Mouse (Mus musculus): ENCODE measurements at regions not wholly inside any gene's neighbourhood (a gene's known extent, or its start where the extent isn't known, plus 50 kb on each side); places are given as distances from the start of the nearest gene placed in this dataset.
"Not testable (repeated sequence)": the region's sequence is repeated elsewhere in the genome, so short reads cannot be mapped to it uniquely, and the experiment has no call there.

DNA sequence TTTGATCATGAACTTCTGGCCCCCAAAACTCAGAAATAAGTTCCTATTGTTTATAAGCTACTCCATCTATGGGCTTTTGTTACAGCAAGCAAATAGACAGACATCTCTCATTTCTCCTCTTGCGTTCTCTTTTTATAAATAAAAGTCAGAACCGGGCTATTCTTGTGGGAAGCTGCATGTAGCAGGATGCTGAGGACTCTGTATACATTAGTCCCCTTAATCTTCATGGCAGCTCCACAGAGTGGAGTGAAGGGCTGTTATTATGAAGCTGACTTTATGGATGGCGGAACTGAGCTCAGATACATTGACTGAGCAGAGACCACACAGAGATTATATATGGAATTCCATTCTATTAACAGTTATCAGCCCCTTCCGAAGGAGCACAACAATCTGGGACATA, 162.1 kb upstream of the Zfp637 start:
- DNase-seq (ENCODE audit: low spot score) = no peak

DNA sequence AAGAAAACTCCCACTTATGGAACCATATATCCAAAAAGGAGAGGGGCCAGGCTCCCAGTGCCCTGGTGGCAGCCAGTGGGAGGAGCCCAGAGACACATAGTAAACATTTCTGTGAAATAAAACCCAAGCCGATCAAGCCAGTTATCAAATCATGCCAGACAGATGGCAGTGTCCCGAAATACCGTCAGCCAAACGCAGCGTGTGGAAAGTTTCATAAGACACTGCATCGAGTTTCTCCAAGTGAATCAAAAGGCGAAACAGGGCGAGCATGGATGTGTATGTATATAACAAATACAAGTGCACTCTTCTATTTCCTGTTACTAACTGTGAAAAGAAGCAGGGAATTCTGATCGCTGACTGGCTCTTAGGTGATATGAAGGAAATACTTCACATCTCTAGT, 154.8 kb upstream of the Zfp637 start:
- DNase-seq (ENCODE audit: low spot score) = no peak

DNA sequence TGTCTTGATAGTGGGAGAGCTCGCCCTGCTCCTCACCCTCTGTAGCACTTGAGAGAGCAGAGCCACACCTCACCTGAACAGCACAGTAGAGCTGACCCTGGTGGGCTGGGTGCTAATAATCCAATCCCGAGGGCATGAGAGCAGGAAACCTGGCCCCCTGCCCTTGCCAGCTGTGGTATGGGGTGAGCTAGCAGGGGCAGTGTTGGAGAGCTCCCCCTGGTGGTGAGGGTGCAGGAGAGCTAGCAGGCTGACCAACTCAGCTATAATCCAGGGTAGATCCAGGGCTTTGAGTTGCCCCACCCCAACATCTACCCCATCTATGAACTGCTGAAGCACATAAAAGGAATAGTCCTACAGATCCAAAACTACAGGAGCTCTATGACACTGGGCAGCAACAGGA, 153.9 kb upstream of the Zfp637 start:
- DNase-seq (ENCODE audit: low spot score) = peak; percentile 70

DNA sequence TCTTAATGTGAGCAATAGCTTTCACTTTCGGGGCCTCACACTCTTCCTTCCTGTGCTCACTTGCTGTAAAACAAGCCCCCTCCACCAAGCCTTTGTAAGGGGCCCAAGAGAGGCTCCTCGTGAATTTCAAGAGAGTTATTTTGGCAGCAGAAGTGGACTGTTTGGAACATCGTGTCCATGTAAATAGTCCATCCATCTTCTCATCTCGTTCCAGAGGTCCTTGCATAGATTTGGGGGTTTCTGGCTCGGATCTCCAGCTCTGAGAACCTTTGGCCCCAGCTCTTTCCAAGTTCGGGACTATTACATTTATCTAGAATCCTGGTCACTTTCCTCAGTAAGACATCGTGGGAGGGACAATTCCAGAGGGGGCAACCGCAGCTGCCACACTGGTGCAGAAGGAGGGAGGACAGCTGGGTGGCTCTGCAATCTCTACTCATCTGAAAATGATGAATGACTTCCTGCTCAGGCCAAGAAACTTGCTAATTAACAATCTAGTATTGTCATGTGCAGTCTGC, 152.3 kb upstream of the Zfp637 start:
- DNase-seq (ENCODE audit: low spot score) = no peak

DNA sequence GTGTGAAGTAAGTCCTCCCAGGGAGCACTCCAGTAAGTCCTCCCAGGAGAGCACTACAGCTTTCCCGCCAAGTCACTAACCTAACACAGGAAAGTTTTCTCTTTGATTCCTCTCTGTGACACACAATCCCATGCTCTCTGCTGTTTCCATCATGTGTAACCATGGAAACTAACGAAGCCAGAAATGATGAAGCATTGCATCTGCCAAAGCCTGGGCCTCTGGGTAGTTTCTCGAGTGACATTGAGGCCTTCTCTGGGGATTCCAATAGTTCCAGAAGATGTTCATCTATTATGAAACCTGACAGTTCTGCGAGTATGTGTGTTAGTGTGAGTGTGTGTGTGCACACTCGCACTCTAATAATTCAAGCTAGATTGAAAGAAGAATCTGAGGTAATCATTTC, 140.7 kb upstream of the Zfp637 start:
- no peak for DNase-seq (ENCODE audit: low spot score)

DNA sequence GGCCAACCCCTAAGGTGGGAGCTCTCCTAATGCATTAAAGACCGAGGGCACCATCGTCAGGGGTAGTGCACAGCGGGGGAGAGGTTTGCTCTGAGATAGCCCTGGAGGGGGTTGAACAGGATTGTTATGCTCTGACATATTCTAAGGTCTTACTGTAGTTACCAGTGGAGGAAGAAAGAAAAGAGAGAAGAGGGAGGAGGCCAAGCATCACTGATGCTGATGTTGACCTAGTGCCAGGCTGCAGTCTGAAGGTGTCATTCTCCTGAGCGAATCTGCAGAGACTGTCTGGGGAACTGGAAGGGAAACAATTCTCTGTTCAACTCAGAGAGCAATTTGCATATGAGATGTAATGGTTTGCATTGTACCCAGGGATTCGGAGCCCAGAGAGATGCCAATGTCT, 139.4 kb upstream of the Zfp637 start:
- no peak for DNase-seq (ENCODE audit: low spot score)

DNA sequence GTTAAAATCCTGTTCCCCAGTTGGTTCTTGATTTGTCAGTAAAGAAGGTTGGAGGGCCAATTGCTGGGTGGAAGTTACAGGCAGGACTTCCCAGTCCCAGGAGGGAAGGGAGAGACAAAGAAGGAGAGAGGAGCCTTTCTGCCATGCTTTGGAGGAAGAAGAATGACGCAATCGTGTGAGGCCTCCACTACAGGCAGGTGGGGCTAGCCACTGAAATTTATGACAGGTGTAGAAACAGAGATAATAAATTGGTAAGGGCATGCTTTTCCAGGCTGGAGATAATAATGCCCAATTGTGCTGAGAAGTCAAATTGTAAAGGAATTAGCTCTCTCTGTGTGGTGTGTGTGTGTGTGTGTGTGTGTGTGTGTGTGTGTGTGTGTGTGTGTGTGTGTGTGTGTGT, 135.0 kb upstream of the Zfp637 start:
- no peak for DNase-seq (ENCODE audit: low spot score)

DNA sequence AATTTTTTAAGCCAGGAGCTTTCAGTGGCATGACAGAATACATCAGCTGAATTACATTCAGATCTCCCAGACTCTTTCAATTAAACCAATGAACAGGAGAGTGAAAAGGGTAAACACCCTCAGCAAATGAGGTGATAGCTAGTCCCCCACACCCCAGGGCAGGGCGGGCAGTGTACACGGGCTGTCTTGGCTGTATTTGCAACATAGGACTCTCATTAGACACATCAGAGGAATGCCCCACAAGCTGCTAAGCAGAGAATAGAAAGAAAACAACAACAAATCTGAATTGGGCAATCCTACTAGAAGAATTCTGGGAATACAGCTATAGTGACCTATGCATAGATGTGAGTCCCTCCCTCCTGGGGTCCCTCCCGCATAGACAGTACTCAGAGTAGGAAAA, 131.8 kb upstream of the Zfp637 start:
- DNase-seq (ENCODE audit: low spot score) = no peak

DNA sequence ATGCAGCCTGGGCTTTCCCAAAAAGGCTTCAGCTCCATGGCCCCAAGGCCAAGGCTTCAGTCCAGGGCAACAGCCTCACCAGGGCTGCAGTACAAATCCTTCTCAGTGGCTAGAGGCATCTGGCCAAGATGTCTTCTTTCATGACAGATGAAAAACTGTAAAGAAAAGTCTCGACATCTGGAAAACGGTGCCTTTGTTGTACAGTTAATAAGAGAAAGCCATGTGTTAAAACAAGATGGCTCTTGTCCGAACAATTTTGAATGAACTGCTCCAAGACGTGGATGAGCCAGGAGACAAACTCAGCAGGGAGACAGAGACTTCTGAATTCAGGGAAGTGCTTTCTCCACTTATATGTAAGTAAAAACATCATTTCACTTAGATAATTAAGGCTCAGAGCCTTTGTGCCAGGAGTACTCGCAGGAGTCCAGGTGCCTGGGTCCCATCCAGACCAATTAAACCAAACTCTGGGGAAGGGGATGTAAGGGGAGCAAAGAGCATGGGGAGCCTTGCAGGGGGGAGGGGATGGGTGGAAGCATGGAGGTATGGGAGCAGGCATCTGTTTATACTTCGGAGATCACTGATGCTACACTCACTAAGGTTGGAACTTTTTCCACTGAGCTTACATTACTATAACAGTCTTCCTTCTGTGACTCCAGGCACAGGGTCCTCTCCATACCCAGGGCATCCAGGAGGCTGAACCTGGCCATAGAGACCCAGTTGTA, 125.8 kb upstream of the Zfp637 start:
- DNase-seq (ENCODE audit: low spot score) = no peak

DNA sequence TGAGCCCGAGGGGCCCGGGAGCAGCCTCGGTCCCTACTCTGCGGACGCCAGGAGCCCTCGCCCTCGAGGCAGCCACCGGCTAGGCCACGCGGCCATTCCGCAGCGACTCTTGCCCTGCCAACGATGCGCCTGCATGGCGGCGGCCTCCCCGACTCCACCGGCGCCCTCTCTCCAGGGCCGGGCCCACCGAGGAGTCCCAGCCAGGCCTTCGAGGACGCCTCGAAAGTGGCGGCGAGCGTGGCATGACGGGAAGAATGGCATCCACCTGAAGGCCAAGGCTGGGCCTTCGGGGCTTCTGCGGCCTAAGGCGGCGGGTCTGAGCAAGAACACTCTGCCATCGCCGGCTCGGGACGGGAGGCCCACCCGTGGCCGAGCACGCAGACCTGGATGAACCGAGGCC, 124.6 kb upstream of the Zfp637 start:
- DNase-seq (ENCODE audit: low spot score) = not testable (repeated sequence)

DNA sequence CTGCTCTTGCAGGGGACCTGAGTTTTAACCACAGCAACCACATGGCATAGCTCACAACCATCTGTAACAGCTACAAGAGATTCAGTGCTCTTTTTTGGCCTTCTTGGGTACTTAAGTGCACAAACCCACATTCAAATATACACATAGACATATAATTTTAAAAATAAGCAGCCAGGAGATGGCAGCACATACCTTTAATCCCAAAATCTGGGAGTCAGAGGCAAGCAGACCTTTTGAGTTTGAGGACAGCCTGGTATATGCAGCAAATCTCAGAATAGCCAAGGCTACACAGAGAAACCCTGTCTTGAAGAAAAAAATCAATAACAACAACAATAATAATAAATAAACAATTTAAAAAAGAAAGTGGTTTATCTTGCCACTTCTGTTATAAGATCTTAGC, 88.6 kb upstream of the Zfp637 start:
- not testable (repeated sequence) for DNase-seq (ENCODE audit: low spot score)

DNA sequence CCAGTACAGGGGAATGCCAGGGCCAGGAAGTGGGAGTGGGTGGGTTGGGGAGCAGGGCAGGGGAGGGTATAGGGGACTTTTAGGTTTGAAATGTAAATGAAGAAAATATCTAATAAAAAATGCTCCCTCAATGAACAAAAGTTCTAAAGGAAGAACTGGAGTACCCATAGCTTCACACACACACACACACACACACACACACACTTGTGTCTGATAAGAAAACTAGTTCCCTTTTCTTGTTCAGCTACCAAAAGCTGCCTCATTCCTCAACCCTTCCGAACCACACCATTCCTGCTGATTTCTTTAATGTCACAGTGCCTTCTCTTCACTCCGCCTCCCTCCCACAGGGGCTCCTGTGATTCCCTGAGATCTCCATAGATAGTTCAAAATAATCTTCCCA, 85.3 kb upstream of the Zfp637 start:
- not testable (repeated sequence) for DNase-seq (ENCODE audit: low spot score)

DNA sequence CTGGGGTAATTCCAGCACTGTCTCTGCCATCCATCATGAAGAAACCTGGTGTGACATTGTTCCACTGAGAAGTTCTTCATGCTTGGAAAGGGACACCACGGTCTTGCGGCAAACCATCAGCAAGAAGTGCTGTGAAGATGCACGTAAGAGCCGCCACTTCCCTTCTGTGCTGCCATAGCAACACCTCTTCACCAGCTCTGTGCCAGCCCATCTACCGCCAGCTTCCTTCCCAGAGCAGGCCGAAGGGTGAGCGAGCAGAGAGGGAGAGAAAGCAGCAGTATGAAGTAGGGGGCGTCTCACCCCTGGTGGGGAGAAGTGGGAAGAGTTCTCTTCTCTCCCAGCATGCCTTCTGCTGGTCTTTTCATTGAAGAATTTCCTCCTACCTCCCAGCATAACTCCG, 84.8 kb upstream of the Zfp637 start:
- no peak for DNase-seq (ENCODE audit: low spot score)

DNA sequence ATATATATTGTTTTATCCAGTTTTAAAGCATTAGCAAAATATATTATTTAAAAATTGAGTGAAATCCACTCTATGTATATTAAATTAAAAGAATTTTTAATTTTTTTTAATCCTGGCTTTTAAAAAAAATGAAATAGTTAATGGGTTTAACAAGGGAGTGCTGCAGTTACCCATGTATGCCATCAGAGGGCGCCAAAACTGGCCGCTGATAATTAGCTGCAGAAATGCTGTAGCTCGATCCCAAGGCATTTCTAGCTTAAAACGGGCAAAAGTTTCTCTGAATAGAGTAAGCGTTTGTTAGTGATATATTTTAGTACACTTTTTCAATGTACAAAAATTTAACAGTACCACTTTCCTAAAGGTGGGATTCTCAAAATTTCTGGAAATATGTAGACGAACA, 82.5 kb upstream of the Zfp637 start:
- peak; percentile 72 for DNase-seq (ENCODE audit: low spot score)

DNA sequence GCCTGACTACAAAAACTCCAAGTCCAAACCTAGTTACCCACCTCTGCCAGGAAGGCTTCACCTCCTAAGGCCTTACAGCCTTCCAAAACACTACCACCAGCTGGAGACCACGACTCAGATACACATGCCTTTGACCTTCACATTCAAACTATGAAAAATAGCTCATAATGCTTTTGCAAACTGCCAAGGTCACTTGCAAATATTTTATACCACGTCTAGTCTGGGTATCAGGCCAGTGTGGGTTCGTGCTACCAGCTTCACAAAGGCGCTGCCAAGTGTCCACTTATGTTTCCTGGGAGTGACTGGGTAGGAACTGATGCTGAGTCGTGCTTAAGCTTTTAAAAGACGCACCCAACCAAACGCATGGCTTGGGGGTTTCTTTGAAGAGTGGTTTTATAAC, 69.5 kb upstream of the Zfp637 start:
- no peak for DNase-seq (ENCODE audit: low spot score)

DNA sequence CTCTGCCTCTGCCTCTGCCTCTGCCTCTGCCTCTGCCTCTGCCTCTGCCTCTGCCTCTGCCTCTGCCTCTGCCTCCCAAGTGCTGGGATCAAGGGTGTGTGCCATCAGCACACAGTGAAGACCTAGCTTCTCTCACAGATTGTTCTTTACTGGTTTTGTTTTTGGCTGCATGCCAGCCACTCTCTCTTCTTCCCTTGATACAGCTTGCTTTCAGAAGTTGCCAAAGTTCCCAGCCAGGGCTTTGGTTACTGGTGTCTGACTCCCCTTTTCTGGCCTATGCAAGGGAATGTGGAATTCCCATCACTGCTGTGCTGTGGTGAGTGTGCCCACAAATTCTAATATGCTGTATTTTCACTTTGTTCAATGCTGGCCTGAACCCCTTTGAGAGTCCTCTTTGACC, 68.6 kb upstream of the Zfp637 start:
- peak; percentile 45 for DNase-seq (ENCODE audit: low spot score)

DNA sequence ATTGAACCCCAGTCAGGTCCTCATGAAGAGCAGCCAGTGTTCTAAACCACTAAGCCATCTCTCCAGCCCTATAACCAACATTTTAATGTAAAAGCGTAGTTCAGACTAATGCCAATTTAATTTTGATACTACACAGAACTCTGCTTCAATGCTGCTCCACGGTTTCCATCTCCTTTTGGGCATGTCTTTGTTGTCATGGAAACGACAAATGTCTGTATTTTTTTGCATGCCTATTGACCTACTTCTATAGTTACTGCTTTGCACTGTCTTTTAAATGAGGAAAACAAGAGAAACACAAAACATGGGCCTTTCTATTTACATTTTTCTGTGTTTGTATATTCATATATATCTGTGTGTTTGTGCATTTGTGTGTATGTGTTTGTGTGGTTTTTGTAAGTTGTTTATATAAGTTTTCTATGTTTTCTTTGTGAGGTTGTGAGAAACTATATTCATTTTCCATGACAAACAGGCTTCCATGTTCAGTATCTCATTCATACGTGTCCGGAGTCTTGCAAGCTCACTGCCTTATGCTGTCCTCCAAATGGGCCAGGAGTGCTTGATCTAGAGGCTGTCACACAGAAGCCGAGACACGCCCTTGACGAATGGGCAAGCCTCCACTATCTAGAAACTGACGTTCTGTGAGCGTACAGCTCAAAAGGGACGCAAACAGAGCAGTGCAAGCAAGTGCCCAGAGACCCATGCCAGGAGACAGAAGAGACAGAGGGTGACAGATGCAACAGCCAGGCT, 65.5 kb upstream of the Zfp637 start:
- no peak for DNase-seq (ENCODE audit: low spot score)

DNA sequence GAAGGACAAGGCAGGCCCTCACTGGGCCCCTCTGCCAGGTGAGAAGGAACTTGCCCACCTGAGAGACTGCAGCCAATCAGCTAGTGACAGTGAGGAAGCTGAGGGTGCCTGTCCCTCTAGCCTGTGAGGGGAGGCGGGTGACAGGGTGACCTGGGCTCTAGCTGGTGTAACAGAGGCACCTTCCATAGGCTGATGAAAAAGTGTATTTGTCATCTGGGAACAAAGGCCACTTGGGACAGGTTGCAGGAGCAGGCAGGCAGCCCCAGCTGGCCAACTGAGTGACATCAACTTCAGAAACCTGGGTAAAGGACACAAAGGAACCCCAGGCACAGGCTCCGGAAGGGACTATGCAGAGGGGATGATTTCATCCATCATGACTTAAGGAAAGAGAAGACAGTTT, 63.0 kb upstream of the Zfp637 start:
- no peak for DNase-seq (ENCODE audit: low spot score)

DNA sequence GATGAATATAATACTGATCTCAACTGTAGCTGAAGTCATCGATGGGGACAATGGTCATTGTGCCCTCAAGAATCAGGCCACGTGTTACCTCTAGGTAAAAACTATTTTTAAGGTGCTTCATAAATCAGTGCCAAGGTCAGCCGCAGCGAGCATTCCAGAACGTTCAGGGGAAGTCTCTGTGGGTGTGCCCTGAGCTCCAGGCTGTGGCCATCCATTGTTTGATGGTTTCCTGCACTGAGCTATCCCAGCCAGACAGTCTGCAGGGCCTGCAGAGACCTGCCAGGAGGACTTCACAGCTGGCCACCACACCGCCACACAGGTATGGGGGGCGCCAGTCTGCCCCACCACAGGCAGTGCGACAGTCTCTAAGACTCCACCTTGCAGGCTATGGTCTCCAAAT, 62.5 kb upstream of the Zfp637 start:
- no peak for DNase-seq (ENCODE audit: low spot score)

DNA sequence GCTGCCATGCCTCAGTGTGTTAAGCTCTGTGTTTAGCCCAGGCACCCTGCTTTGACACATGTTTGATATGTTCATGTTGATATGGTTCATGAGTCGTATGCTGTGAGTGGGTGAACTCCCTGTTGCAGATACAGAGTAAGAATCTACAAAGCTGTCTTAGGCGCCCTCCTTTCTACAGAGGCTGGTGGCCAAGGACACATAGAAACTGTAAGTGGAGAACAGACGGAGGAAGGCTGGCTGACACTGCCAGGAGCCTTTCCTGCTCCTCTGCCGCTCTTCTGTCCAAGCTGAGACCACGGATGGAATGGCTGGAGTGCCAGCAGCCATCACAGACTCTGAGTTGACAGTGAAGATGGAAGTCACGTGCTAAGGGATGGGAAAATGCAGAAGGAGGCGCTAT, 62.0 kb upstream of the Zfp637 start:
- DNase-seq (ENCODE audit: low spot score) = no peak

DNA sequence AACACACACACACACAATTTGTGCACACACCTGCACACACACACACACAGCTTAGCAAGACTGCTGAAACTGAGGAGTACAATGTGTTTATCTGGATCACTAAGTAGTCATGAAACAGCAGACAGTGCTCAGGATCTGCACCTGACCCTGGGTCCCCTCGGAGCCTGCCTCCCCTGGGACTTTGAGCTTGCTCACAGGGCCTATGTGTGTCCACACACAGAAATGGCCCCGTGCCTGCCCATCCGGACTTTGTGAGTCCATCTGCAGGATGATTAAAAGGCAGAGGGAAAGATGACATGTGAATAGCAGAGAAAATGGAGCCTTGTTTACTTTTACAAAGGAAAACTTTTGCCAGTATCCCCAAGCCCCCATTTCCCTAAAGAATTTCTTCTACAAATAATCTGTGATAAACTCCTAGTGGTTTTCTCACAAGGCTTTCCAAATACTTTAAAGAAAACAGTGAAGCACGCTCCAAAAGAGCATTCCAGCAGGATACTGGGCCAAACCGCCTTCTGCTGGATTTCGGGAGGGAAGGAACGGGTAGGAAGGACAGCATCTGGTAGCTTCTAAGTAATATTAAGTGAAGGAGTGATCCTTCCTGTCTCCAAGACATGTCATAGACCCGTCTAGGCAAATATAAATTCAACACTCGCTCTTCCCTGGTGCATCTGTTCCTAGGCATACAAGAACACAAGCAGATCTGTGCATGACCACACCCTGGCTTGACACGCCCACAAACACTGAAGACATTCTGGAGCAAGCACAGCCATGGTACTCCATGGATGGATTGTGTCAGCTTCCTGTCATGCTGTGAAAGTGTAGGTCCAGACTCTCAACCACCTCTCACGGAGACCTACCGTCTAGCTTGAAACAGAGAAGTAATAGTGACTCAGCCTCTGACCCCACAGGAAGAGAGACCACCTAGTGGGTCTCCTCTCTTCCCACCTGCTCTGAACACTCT, 52.1 kb upstream of the Zfp637 start:
- DNase-seq (ENCODE audit: low spot score) = no peak

DNA sequence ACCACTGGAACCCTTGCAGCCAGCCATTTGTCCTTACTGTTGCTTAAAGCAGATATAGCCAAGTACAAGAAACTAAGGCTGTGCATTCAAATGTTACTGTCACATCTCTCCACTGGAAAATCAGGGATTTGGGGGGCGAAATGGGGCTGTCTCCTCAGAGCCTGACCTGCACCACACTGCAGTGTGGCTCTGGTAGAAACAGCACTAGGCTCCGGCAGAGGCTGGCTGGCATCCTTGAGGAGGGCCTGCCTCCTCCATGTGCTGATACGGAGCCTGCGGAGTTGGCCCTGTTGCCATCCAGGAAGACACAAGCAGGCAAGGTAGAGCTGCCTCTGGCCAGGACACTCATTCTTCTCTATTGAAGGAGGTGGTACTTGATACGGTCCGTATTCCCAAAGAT, 50.4 kb upstream of the Zfp637 start:
- no peak for DNase-seq (ENCODE audit: low spot score)
